Mouse (Mus musculus): Measurements from ENCODE around the gene Ankrd11. TPM values are rescaled to one million over a fixed set of nuclear protein-coding genes. Genes with fewer than 3 reads are reported as not detected.

Gene Ankrd11
- polyA plus RNA-seq, 2 experiments = 65.3 to 83.7 TPM

DNA sequence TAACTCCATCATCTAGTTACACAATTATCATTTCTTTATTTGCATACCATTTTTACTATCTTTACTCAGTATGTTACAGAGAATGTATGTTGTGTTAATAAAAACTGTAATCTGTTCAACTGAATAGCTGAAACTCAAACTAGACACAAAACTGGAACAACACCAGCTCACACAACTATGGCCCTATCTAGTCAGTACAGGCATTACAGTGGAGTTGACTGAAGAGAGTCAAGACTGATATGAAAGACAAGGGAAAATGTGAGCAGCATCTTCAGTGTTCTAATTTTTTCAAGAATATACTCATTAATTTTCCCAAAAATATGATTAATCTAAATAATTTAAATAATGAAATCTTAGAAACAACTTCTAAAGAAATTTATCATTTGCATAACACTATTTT, 86.9 kb downstream of the Ankrd11 start:
- no peak overlapping the region for H3K4me2 ChIP-seq (replicated peaks; ENCODE audit: low read depth, low read length, severe bottlenecking)
- H3K27me3 ChIP-seq (ENCODE audit: control insufficient read depth, insufficient read depth, low read length) = no peaks in the 10 kb centered on the region
- H3K9ac ChIP-seq (ENCODE audit: low read depth, low read length, severe bottlenecking) = no peak overlapping the region
- DNase-seq (ENCODE audit: low spot score) = no peak
- H3K27ac ChIP-seq (replicated peaks; ENCODE audit: low read depth, low read length) = no peak overlapping the region
- no peaks in the 10 kb centered on the region for H3K4me1 ChIP-seq (ENCODE audit: control insufficient read depth, insufficient read depth, low read length)
- no peaks in the 10 kb centered on the region for H3K9me3 ChIP-seq (ENCODE audit: control insufficient read depth, low read length)
- H3K4me3 ChIP-seq (replicated peaks; ENCODE audit: low read length) = no peak overlapping the region
- ATAC-seq (ENCODE audit: low FRiP score, low read depth) = no peak
- TF ChIP-seq POLR2A (IDR thresholded peaks at IDR 0.05; ENCODE audit: borderline replicate concordance, extremely low read depth, insufficient read depth, insufficient read length) = no peak
- H3K36me3 ChIP-seq (ENCODE audit: control insufficient read depth, insufficient read depth, low read length) = no peaks in the 10 kb centered on the region

- ATAC-seq (ENCODE audit: low FRiP score, low read depth) (no peak), DNase-seq (ENCODE audit: low spot score) (no peak)
- no peak overlapping the region for H3K27ac ChIP-seq (replicated peaks; ENCODE audit: low read depth, low read length)
- TF ChIP-seq POLR2A (IDR thresholded peaks at IDR 0.05; ENCODE audit: borderline replicate concordance, extremely low read depth, insufficient read depth, insufficient read length) = no peak
- H3K27me3 ChIP-seq (ENCODE audit: control insufficient read depth, insufficient read depth, low read length) = no peaks in the 10 kb centered on the region
- H3K9ac ChIP-seq (ENCODE audit: low read depth, low read length, severe bottlenecking) = no peak overlapping the region
- H3K36me3 ChIP-seq (ENCODE audit: control insufficient read depth, insufficient read depth, low read length) = no peaks in the 10 kb centered on the region
- H3K4me2 ChIP-seq (replicated peaks; ENCODE audit: low read depth, low read length, severe bottlenecking) = no peak overlapping the region
- H3K9me3 ChIP-seq (ENCODE audit: control insufficient read depth, low read length) = no peaks in the 10 kb centered on the region
- peaks cover under 1% of the 10 kb centered on the region; the same call in 1 of the 2 replicates for H3K4me1 ChIP-seq (ENCODE audit: control insufficient read depth, insufficient read depth, low read length)
- 86% methylated on average over 3 of the region's 3 CpGs for WGBS
- H3K4me3 ChIP-seq (replicated peaks; ENCODE audit: low read length) = no peak overlapping the region
Measured at GRCm38 (mm10) chr8:122954090-122954799, 87.8 kb downstream of the Ankrd11 start.

- DNase-seq (ENCODE audit: low spot score) = no peak
- no peak overlapping the region for H3K9ac ChIP-seq (ENCODE audit: low read depth, low read length, severe bottlenecking)
- H3K4me3 ChIP-seq (replicated peaks; ENCODE audit: low read length) = no peak overlapping the region
- 92% methylated on average over 6 of the region's 6 CpGs for WGBS
- H3K4me1 ChIP-seq (ENCODE audit: control insufficient read depth, insufficient read depth, low read length) = peaks cover 4% of the 10 kb centered on the region; the same call in 1 of the 2 replicates
- no peak overlapping the region for H3K27ac ChIP-seq (replicated peaks; ENCODE audit: low read depth, low read length)
- ATAC-seq (ENCODE audit: low FRiP score, low read depth) = no peak
- TF ChIP-seq POLR2A (IDR thresholded peaks at IDR 0.05; ENCODE audit: borderline replicate concordance, extremely low read depth, insufficient read depth, insufficient read length) = no peak
- no peaks in the 10 kb centered on the region for H3K36me3 ChIP-seq (ENCODE audit: control insufficient read depth, insufficient read depth, low read length)
- no peaks in the 10 kb centered on the region for H3K9me3 ChIP-seq (ENCODE audit: control insufficient read depth, low read length)
- no peak overlapping the region for H3K4me2 ChIP-seq (replicated peaks; ENCODE audit: low read depth, low read length, severe bottlenecking)
- no peaks in the 10 kb centered on the region for H3K27me3 ChIP-seq (ENCODE audit: control insufficient read depth, insufficient read depth, low read length)
Measured at GRCm38 (mm10) chr8:122953028-122953427, 89.0 kb downstream of the Ankrd11 start.

- no peaks in the 10 kb centered on the region for H3K27me3 ChIP-seq (ENCODE audit: control insufficient read depth, insufficient read depth, low read length)
- no peak overlapping the region for H3K4me3 ChIP-seq (replicated peaks; ENCODE audit: low read length)
- H3K9me3 ChIP-seq (ENCODE audit: control insufficient read depth, low read length) = no peaks in the 10 kb centered on the region
- no peaks in the 10 kb centered on the region for H3K36me3 ChIP-seq (ENCODE audit: control insufficient read depth, insufficient read depth, low read length)
- no peak overlapping the region for H3K4me2 ChIP-seq (replicated peaks; ENCODE audit: low read depth, low read length, severe bottlenecking)
- 88% methylated on average over 5 of the region's 5 CpGs for WGBS
- H3K9ac ChIP-seq (ENCODE audit: low read depth, low read length, severe bottlenecking) = no peak overlapping the region
- no peak overlapping the region for H3K27ac ChIP-seq (replicated peaks; ENCODE audit: low read depth, low read length)
- DNase-seq (ENCODE audit: low spot score) (no peak), ATAC-seq (ENCODE audit: low FRiP score, low read depth) (no peak)
- TF ChIP-seq POLR2A (IDR thresholded peaks at IDR 0.05; ENCODE audit: borderline replicate concordance, extremely low read depth, insufficient read depth, insufficient read length) = no peak
- H3K4me1 ChIP-seq (ENCODE audit: control insufficient read depth, insufficient read depth, low read length) = peaks cover 4% of the 10 kb centered on the region; the same call in 1 of the 2 replicates
Measured at GRCm38 (mm10) chr8:122951456-122951855, 90.6 kb downstream of the Ankrd11 start.

GRCm38 (mm10) chr8:122949701-122950100, 92.4 kb downstream of the Ankrd11 start:
- ATAC-seq (ENCODE audit: low FRiP score, low read depth) (no peak), DNase-seq (ENCODE audit: low spot score) (no peak)
- H3K27ac ChIP-seq (replicated peaks; ENCODE audit: low read depth, low read length) = no peak overlapping the region
- peaks cover 4% of the 10 kb centered on the region; the same call in 1 of the 2 replicates for H3K4me1 ChIP-seq (ENCODE audit: control insufficient read depth, insufficient read depth, low read length)
- WGBS = 79% methylated on average over 5 of the region's 5 CpGs
- no peak overlapping the region for H3K4me3 ChIP-seq (replicated peaks; ENCODE audit: low read length)
- no peaks in the 10 kb centered on the region for H3K9me3 ChIP-seq (ENCODE audit: control insufficient read depth, low read length)
- H3K36me3 ChIP-seq (ENCODE audit: control insufficient read depth, insufficient read depth, low read length) = no peaks in the 10 kb centered on the region
- no peak overlapping the region for H3K4me2 ChIP-seq (replicated peaks; ENCODE audit: low read depth, low read length, severe bottlenecking)
- H3K27me3 ChIP-seq (ENCODE audit: control insufficient read depth, insufficient read depth, low read length) = no peaks in the 10 kb centered on the region
- TF ChIP-seq POLR2A (IDR thresholded peaks at IDR 0.05; ENCODE audit: borderline replicate concordance, extremely low read depth, insufficient read depth, insufficient read length) = no peak
- no peak overlapping the region for H3K9ac ChIP-seq (ENCODE audit: low read depth, low read length, severe bottlenecking)
